Mouse (Mus musculus) lung, postnatal 0 days (tissue): ENCODE data around the gene E2f1.
A peak's percentile ranks its signal among the peaks of the same experiment; 100 is the strongest.

ENCODE experiments used
- CTCF ChIP-seq: IDR thresholded peaks from 2 replicates; pipeline ENCODE4 v1.5.1; 2016; ENCODE audit warnings: antibody characterized with exemption, mild to moderate bottlenecking
- EP300 ChIP-seq: IDR thresholded peaks from 2 replicates; pipeline ENCODE4 v1.6.1; 2016; ENCODE audit warnings: antibody characterized with exemption, mild to moderate bottlenecking, control low read depth

GRCm38 (mm10) chr2:154569836-154570286 lies at the start of gene E2f1:
- TF ChIP-seq CTCF (peak; percentile 43), EP300 (no peak)
